Mouse (Mus musculus) limb, embryonic 14.5 days (tissue): ENCODE data around the gene Klf17. TPM values are rescaled to one million over a fixed set of nuclear protein-coding genes. Genes with fewer than 3 reads are reported as not detected.

Experiments used
- ATAC-seq: fragments of 200-750 bp; cut with Nextera tagmentation; 2 replicates; pipeline ENCODE4 v1.8.0; 2017; ENCODE audit warnings: low read depth, moderate number of reproducible peaks, moderate TSS enrichment; ENCODE audit not compliant: low FRiP score
- DNase-seq: peaks from one replicate; pipeline ENCODE4 v3.0.0-alpha.2; 2015; ENCODE audit warnings: low spot score
- H3K27ac ChIP-seq: fragments of 300-500 bp; sonication (generic); replicated peaks from 2 replicates; pipeline ENCODE4 v1.5.1; 2014; ENCODE audit warnings: low read depth, mild to moderate bottlenecking, low read length, moderate library complexity, mixed read lengths
- H3K27me3 ChIP-seq: fragments of 300-500 bp; sonication (generic); 2 replicates; pipeline ENCODE4 v1.6.1; 2014; ENCODE audit warnings: low read length, mixed read lengths; ENCODE audit not compliant: control insufficient read depth, insufficient read depth
- H3K36me3 ChIP-seq: fragments of 300-500 bp; sonication (generic); 2 replicates; pipeline ENCODE4 v1.6.1; 2014; ENCODE audit warnings: mild to moderate bottlenecking, low read length, moderate library complexity, mixed read lengths; ENCODE audit not compliant: control insufficient read depth, insufficient read depth
- H3K4me1 ChIP-seq: fragments of 300-500 bp; sonication (generic); 2 replicates; pipeline ENCODE4 v1.6.1; 2014; ENCODE audit warnings: antibody characterized with exemption, low read length, mixed read lengths; ENCODE audit not compliant: control insufficient read depth, insufficient read depth
- H3K4me2 ChIP-seq: fragments of 300-500 bp; sonication (generic); replicated peaks from 2 replicates; pipeline ENCODE4 v1.6.1; 2014; ENCODE audit warnings: low read depth, mild to moderate bottlenecking, low read length, moderate library complexity; ENCODE audit not compliant: severe bottlenecking
- H3K4me3 ChIP-seq: fragments of 300-500 bp; sonication (generic); replicated peaks from 2 replicates; pipeline ENCODE4 v1.5.1; 2014; ENCODE audit warnings: low read length
- H3K9ac ChIP-seq: fragments of 300-500 bp; sonication (generic); 2 replicates; pipeline ENCODE4 v1.6.1; 2014; ENCODE audit warnings: mild to moderate bottlenecking, low read depth, low read length, moderate library complexity; ENCODE audit not compliant: severe bottlenecking
- H3K9me3 ChIP-seq: fragments of 300-500 bp; sonication (generic); 2 replicates; pipeline ENCODE4 v1.6.1; 2016; ENCODE audit warnings: low read length; ENCODE audit not compliant: control insufficient read depth
- POLR2A ChIP-seq: fragments of 200-500 bp; IDR thresholded peaks from 2 replicates; pipeline ENCODE4 v1.8.0; 2012; ENCODE audit warnings: inconsistent platforms, mild to moderate bottlenecking, moderate library complexity, borderline replicate concordance; ENCODE audit not compliant: insufficient read depth, insufficient read length; ENCODE audit errors: extremely low read depth
- WGBS: fragments of 180-500 bp; shearing (Covaris S2); extraction: QIAGEN DNeasy Blood & Tissue Kit; methylation state at CpG from one replicate; pipeline ENCODE4 v1.1.7; 2014; 5-methylcytosine and 5-hydroxymethylcytosine counted together
- polyA plus RNA-seq, 2 experiments: library from polyadenylated mRNA; depleted of rRNA in 1 of 2; stranded (reverse) in 1 of 2; unstranded in 1 of 2; fragments of >200 nt; fragmentation: Nextera tagmentation in 1 of 2; extraction: Ambion mirVana in 1 of 2; gene quantifications; 2 replicates each; pipeline versions ENCODE4 v1.2.1 to v1.2.3; 2012 to 2014

Gene Klf17
- polyA plus RNA-seq (2012; rRNA removed) (not detected in 2 replicates), polyA plus RNA-seq (2014; fragmentation: Nextera tagmentation; extraction: Ambion mirVana) (not detected in 2 replicates)

DNA sequence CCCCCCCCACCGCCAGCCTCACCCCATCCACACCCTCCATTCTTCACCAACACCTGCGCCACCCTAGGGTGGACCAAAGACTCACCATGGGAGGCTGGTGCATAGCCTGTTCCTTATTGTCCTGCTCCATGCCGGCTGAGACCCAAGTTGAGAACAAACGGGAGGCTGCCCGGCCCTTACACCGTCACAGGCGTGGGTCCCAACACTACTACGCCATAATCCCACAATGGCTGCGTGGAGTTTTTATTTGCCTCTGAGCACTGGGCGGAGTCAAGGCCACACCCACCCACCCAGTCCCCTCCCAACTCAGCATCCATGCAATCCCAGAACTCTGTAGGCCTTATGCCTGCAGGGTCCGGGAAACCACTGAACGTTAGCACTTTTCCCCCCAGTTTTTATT is at the start of gene Klf17:
Klf17 (minus strand) TSS at position 233 of the 400 bp plus-strand sequence.
- no peak within 1 kb of the TSS for H3K27ac ChIP-seq
- H3K9ac ChIP-seq = no peak within 1 kb of the TSS
- H3K27me3 ChIP-seq = no peaks in the 10 kb centered on the region
- no peaks in the 10 kb centered on the region for H3K4me1 ChIP-seq
- no peaks in the 10 kb centered on the region for H3K9me3 ChIP-seq
- DNase-seq = no peak
- no peak within 1 kb of the TSS for H3K4me2 ChIP-seq
- no peak for TF ChIP-seq POLR2A
- WGBS = 74% methylated on average over 12 of the region's 12 CpGs
- H3K36me3 ChIP-seq = no peaks in the 10 kb centered on the region
- no peak within 1 kb of the TSS for H3K4me3 ChIP-seq
- no peak for ATAC-seq

- TF ChIP-seq POLR2A = no peak
- WGBS = 25% methylated on average over 4 of the region's 4 CpGs
- ATAC-seq (no peak), DNase-seq (no peak)
- H3K4me2 ChIP-seq = no peak overlapping the region
- no peak overlapping the region for H3K4me3 ChIP-seq
- no peak overlapping the region for H3K9ac ChIP-seq
- H3K9me3 ChIP-seq = no peaks in the 10 kb centered on the region
- H3K36me3 ChIP-seq = no peaks in the 10 kb centered on the region
- H3K27ac ChIP-seq = no peak overlapping the region
- no peaks in the 10 kb centered on the region for H3K27me3 ChIP-seq
- no peaks in the 10 kb centered on the region for H3K4me1 ChIP-seq
Observed at GRCm38 (mm10) chr4:117814333-117814732, 48.9 kb upstream of the Klf17 start.

- no peak overlapping the region for H3K9ac ChIP-seq
- no peak for DNase-seq
- no peak for ATAC-seq
- WGBS = 46% methylated on average over 9 of the region's 9 CpGs
- H3K36me3 ChIP-seq = no peaks in the 10 kb centered on the region
- no peak overlapping the region for H3K27ac ChIP-seq
- no peak overlapping the region for H3K4me2 ChIP-seq
- H3K9me3 ChIP-seq = no peaks in the 10 kb centered on the region
- H3K4me1 ChIP-seq = no peaks in the 10 kb centered on the region
- no peaks in the 10 kb centered on the region for H3K27me3 ChIP-seq
- TF ChIP-seq POLR2A = no peak
- H3K4me3 ChIP-seq = no peak overlapping the region
Observed at GRCm38 (mm10) chr4:117813591-117814192, 48.2 kb upstream of the Klf17 start.

DNA sequence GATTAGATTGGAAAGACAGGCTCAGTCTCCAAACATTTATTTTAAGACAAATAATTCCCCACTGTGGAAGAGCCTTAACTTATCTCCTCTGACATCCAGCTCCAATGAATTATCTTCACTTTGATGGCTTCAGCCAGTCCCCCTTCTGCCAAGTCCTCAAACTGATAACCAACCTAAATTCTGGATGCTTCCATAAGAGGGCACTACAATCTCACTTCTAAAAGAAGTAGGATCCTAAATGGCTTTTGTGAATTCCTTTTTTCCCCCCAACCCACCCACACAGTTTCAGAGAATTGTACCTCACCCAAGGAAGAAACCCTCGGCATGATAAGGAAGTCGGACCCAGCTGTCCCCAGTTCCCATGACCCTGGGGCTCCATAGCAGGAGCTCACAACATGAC is 45.5 kb upstream of the Klf17 start:
- no peaks in the 10 kb centered on the region for H3K4me1 ChIP-seq
- TF ChIP-seq POLR2A = no peak
- DNase-seq (no peak), ATAC-seq (no peak)
- no peak overlapping the region for H3K4me2 ChIP-seq
- no peak overlapping the region for H3K9ac ChIP-seq
- no peak overlapping the region for H3K27ac ChIP-seq
- 67% methylated on average over 2 of the region's 2 CpGs for WGBS
- H3K9me3 ChIP-seq = no peaks in the 10 kb centered on the region
- H3K27me3 ChIP-seq = no peaks in the 10 kb centered on the region
- no peaks in the 10 kb centered on the region for H3K36me3 ChIP-seq
- no peak overlapping the region for H3K4me3 ChIP-seq

- H3K27me3 ChIP-seq = no peaks in the 10 kb centered on the region
- no peak for TF ChIP-seq POLR2A
- 85% methylated on average over 5 of the region's 5 CpGs for WGBS
- H3K4me3 ChIP-seq = no peak overlapping the region
- DNase-seq (no peak), ATAC-seq (no peak)
- H3K4me2 ChIP-seq = no peak overlapping the region
- no peaks in the 10 kb centered on the region for H3K36me3 ChIP-seq
- no peak overlapping the region for H3K9ac ChIP-seq
- H3K9me3 ChIP-seq = no peaks in the 10 kb centered on the region
- no peak overlapping the region for H3K27ac ChIP-seq
- no peaks in the 10 kb centered on the region for H3K4me1 ChIP-seq
Observed at GRCm38 (mm10) chr4:117806992-117807391, 41.5 kb upstream of the Klf17 start.
